Mouse (Mus musculus) embryo, embryonic 10 days (tissue): Measurements from ENCODE around the gene Leng8.

ENCODE experiments used
- DNase-seq: peaks from one replicate; pipeline ENCODE4 v3.0.0-alpha.2; 2015; ENCODE audit warnings: low spot score

The Leng8 gene

DNA sequence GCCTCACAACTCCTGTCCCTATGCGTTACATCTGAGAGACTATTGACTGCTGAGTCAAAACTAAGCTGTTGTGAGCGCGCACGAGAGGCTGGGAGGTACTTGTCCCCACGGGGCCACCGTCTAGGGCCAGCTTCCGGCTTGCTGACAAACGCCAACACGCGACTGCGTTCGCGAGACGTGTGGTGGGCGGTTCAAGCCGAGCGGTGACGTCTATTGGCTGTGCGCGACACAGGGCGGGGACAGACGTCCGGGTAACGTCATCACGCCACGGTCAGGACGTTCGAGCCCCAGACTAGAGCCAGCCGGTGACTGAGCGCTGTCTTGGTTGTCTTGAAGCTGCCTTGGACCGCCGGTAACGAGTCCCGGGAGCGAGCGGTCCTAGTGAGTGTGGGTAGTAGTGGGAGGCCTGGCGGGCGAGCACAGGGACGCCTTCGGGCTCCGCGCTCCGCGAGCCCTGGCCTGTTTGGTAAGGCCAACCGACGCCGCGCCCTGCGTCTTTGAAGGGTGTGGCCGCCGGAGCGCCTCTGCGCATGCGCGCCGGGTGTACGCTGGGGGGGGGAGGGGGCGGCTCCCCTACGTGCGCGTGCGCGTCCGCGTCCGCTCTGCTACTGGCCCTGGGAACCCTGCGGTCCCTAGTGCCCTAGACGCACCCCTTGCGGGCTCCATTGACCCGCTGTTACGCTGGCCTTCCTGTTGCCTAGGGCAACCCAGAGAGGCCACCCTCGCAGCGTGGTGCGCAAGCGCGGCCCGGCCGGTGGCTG, at the start of gene Leng8:
Gene Leng8 (plus strand): TSS at position 269 of the 761 bp plus-strand sequence.
- DNase-seq, result peak; percentile 99

- DNase-seq, result no peak
These were observed 49.5 kb upstream of the Leng8 start for GRCm38 (mm10) chr7:4087238-4087895.

- no peak for DNase-seq
These were observed 48.9 kb upstream of the Leng8 start for GRCm38 (mm10) chr7:4087896-4088480.

DNA sequence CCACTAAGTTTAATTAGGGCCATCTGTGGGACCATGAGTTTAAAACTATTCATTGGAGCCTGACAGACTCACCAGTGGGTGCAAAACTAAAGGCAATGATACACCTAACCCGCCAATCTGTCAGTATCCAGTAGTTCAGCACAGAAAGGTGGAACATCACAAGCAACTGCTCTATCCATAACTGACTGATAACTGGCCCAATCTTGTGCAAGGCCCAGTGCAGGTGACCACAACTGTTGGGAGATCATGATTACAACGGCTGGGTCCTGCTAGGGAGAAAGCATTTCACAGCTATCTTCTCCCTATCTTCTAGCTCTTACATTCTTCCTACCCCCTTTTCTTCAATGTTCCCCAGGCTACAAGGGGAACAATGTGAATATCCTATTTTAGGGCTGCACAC, 48.2 kb upstream of the Leng8 start:
- DNase-seq, result no peak

DNA sequence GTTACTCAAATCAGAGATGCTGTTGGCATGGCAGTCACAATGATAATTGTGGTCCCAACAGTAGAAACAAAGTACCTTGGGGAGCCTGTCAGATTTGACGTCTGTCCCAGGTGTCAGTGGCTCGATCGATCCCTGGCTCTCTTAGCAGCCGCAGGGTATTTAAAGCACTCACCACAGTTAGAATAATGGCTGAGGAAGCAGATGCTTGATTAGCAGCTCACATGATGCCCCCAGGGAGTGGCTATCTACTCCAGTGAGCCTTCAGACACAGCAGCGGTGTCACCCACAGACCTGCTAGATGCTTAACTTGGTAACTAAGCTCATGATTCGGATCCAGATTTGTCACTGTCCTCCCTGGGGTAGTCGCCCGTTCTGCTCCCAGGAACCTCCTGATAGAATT, 45.7 kb upstream of the Leng8 start:
- DNase-seq, result no peak

DNA sequence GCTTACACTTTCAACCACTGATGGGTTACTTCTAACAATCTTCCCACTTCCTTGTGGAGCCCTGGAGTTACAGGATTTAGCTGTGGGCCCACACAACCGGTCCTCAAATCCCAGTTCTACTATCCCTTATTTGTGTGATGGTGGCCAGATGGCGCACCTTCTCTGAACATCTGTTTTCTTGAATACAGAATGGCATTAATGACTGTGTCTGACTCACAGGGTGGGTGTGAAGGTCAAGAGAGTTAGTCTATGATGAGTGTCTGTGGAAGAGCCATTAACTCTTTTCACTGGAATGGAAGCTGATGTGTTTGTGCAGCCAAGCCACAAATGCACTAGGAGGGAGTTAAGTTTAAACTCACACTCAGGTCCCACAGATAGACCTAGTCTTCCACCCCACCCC, 38.5 kb upstream of the Leng8 start:
- DNase-seq, result no peak

DNA sequence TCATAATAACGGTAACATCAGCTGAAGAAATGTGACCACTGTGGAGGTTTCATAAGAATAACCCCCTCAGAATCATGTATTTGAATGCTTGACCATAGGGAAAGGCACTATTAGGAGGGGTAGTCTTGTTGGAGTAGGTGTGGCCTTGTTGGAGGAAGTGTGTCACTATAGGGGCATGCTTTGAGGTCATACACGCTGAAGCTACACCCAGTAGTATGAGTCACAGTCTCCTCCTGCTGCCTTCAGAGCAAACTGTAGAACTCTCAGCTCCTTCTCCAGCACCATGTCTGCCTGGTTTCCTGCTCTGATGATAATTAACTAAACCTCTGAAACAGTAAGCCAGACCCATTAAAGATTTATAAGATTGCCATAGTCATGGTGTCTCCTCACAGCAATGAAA, 38.0 kb upstream of the Leng8 start:
- no peak for DNase-seq

DNA sequence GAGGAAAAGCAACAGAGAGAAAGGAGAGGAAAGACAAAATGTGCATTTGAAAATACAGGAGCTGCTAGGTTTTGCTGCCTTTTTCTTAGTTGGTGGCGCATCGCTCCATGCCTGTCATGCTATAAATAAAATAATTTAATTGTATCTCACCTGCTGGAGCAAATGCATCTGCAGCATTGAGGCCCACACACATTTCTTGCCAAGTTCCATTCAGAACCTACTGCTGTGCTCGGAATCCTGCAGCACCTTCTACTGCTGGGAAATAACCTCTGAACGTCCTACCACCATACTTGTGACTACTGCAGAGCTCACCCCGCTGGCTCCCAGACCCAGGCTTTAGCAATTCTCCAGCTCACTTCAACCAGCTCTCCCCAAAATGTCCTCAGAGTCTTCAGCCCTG, 35.7 kb upstream of the Leng8 start:
- no peak for DNase-seq

DNA sequence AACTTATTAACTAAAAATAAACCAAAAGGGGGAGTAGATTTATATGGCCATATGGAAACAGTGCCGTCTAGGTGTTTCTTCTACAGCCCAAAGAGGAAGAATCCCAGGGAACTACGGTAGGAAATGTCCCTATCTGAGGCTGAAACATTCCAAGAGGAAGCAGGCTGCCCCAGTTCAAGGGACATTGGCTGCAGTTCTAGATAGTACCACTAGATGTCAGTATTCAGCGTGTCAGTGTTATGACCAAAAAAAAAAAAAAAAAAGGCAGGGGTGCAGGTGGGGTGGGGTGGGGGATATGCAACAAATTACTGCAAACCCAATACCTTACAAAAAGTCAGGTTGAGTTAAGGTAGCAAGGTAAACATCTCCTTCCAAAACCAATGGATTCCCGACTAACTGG, 33.4 kb upstream of the Leng8 start:
- peak; percentile 80 for DNase-seq

GRCm38 (mm10) chr7:4111766-4112165, 25.1 kb upstream of the Leng8 start:
- DNase-seq, result no peak

- DNase-seq, result no peak
These were observed 19.6 kb upstream of the Leng8 start for GRCm38 (mm10) chr7:4117050-4117814.

DNA sequence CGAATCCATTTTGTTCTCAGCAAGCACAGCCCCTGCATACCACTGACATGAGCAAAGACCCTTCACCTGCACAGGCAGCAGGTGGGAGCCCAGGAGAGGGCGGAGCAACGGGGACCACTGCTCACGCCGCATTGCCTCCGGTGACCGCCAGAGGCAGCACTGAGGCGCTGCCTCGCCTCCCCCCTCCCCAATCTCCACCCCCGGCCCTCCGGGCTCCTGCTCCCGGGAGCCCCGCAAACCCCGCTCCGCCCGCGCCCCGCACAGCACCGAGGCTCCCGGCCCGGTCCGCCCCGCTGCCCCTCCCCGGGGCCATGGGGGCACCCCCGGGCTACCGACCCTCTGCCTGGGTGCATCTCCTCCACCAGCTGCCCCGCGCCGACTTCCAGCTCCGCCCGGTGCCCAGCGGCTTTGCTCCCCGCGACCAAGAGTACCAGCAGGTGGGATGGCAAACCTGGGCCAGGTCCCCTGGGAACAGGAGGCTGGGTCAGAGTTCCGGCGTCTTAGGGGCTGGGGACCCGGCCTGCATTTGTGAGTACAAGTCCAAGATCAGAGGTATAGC, 17.4 kb upstream of the Leng8 start, which contains the start of gene Ttyh1:
Gene Ttyh1 (plus strand): TSS at position 65 of the 559 bp plus-strand sequence.
- DNase-seq, result peak; percentile 49

DNA sequence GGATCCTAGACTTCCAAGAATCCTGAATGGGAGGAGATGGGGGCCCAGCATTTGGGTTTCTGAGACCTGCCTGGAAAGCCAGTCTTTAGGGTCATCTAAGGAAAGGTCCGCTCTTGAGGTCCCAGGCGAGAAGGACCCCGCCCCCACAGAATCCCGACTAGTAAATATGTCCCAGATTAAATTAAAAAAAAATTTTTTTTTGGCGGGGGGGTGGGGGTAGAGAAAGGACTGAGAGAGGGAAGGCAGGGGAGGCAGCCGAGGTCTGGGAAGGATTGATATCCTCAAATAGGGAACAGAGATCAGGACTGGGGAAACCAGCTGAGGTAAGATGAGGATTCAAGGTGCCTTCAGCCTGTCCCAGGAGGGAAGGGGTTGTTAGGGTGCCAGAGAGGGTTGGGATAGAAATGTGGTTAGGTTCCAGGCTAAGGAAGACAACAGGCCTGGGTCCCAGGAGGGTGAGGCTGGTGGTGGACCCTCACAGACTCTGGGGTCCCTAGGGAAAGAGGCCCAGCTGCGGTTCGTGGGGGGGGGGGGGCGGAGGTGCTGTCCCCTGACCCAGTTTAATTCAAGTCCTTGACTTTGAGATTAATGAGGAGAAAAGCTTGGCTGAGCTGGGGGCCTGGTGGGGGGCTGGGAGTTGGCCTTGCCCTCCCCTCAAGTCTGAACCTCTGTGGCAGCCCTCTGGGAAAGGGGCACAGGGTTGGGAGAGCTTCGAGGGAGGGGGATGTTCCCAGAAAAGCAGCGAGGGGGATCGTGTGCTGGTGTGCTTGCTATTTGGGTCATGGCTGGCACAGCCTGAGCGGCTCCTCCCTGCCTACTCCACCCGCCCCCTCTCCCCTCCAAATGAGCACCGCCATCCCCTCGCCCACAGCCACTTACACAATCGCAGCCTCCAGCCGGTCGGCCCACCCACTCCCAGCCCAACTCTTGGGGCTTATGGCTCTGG, 16.6 kb upstream of the Leng8 start:
- DNase-seq, result no peak

DNA sequence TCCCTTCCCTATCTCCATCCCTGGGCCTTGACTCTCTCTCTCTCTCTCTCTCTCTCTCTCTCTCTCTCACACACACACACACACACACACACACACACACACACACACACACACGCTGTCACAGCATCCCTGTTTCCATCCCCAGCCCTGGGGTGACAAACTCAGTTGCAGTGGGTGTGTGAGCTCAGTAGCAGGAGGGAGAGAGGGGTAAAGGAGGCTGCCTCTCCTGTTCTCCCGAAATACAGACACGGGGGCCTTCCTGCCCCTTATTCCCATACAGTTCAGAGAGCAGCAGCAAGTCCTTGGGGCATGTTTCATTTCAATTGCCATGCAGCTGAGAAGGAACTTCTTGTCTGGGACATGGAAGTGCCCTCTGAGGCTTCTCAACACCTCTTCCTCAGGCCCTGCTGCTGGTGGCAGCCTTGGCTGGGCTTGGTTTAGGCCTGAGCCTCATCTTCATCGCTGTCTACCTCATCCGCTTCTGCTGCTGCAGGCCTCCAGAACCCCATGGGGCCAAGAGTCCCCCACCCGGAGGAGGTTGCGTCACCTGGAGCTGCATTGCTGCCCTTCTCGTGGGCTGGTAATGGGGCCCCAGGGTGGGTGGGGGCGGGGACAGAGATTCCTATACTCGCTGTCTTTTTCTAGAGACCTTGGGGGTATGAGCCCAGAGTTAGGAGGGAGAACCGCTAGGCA, 14.6 kb upstream of the Leng8 start:
- DNase-seq, result no peak

GRCm38 (mm10) chr7:4122783-4123182, 14.1 kb upstream of the Leng8 start:
- DNase-seq, result no peak

- peak; percentile 10 for DNase-seq
These were observed 13.1 kb upstream of the Leng8 start for GRCm38 (mm10) chr7:4123732-4124131.

DNA sequence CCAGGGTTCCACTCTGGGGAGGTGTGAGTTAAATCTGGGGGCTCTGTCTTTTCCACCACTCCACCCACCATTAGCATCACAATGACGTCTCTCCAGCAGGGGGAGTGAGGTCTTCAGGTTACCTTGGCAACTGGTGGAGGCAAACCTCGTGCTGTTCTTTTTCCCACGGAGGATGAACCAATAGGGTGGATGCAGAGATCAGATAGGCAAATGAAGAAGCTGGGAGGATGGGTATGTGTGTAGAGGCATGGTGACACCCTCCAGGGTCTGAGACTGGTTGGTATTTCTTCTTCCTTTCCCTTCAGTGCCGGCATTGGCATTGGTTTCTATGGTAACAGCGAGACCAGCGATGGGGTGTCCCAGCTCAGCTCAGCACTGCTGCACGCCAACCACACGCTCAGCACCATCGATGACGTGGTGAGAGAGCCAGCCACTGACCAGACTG, 12.5 kb upstream of the Leng8 start:
- peak; percentile 86 for DNase-seq

GRCm38 (mm10) chr7:4124856-4125255, 12.0 kb upstream of the Leng8 start:
- DNase-seq, result no peak

GRCm38 (mm10) chr7:4125306-4125705, 11.5 kb upstream of the Leng8 start:
- no peak for DNase-seq
